Mouse (Mus musculus): ENCODE measurements at regions not wholly inside any gene's neighbourhood (a gene's known extent, or its start where the extent isn't known, plus 50 kb on each side); places are given as distances from the start of the nearest gene placed in this dataset.

- DNase-seq = peak; percentile 7
Observed at GRCm38 (mm10) chr2:67332211-67332610, 81.3 kb upstream of the Gm21830 start.

GRCm38 (mm10) chr2:67344711-67345110 is 68.8 kb upstream of the Gm21830 start:
- DNase-seq = no peak
